Mouse (Mus musculus): Measurements from ENCODE around the gene P2rx5.

GRCm38 (mm10) chr11:73146975-73147365 is 13.3 kb upstream of the P2rx5 start:
- TF ChIP-seq CTCF (IDR thresholded peaks at IDR 0.05; ENCODE audit: insufficient read depth, low read length): no peak
- TF ChIP-seq POLR2A (IDR thresholded peaks at IDR 0.05; ENCODE audit: borderline replicate concordance, extremely low read depth, low read depth, low read length): no peak

All from lung, adult 2 months (tissue).